Mouse (Mus musculus) testis, adult 2 months (tissue): ENCODE results near the gene Gmeb1.

Experiments used
- CTCF ChIP-seq: fragments of 200-500 bp; IDR thresholded peaks from 2 replicates; pipeline ENCODE4 v1.5.1; 2012; ENCODE audit warnings: low read depth, mild to moderate bottlenecking, inconsistent platforms, low read length, moderate library complexity; ENCODE audit not compliant: control insufficient read depth, insufficient read depth, insufficient replicate concordance
- POLR2A ChIP-seq: fragments of 200-500 bp; IDR thresholded peaks from 2 replicates; pipeline ENCODE4 v1.6.1; 2012; ENCODE audit warnings: low read depth, mild to moderate bottlenecking, inconsistent platforms, low read length, moderate library complexity; ENCODE audit not compliant: control insufficient read depth

- no peak for TF ChIP-seq POLR2A
- no peak for TF ChIP-seq CTCF
Observed at GRCm38 (mm10) chr4:132305276-132305675, 43.9 kb upstream of the Gmeb1 start.
